ENCODE assay signal across 11 mouse cellular contexts in the genomic region with DNA sequence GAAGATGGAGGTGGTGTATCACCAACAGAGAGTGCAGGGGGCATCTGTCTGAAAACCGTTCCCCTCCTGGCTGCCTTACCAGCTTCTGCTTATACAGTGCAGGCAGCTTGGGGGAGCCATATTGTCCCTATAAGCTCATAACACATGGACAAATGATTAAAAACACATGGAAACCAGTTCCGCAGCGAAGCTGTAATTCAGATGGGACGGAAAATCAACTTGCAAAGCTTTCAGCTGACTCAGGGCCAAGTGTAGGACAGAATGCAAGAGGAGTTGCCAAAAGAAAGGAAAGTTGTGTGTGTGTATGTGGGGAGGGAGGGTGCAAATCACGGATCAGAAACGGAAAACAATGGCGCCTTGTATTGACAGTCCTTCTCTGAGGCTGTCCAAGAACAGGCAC. TPM values are rescaled to one million over a fixed set of nuclear protein-coding genes. Genes with fewer than 3 reads are reported as not detected.
A peak's percentile ranks its signal among the peaks of the same experiment; 100 is the strongest.
DNase-seq lines count a peak whose midpoint lies in the region; ATAC-seq and TF ChIP-seq lines count a peak whose summit lies in the region.
"Had no signal": no experiment of that assay in that cellular context is flagged by ENCODE, and none has a peak within 500 bp of the region (broad histone marks: within the 10 kb centered on the region; RNA-seq: fewer than 3 reads in every experiment).

No protein-coding gene starts in this region.

- no peak overlapping the region for H3K4me2 ChIP-seq in kidney, postnatal 0 days (ENCODE audit: low read length)
- peak overlapping the region; percentile 19; the same call in 1 of the 2 replicates for H3K4me2 ChIP-seq in embryonic facial prominence, embryonic 14.5 days (ENCODE audit: low read depth, low read length)

- no peaks in the 10 kb centered on the region for H3K36me3 ChIP-seq in kidney, postnatal 0 days (ENCODE audit: insufficient read depth, low read length)
- no peaks in the 10 kb centered on the region for H3K36me3 ChIP-seq in embryonic facial prominence, embryonic 14.5 days (ENCODE audit: control insufficient read depth, insufficient read depth, low read length)
- no peaks in the 10 kb centered on the region for H3K36me3 ChIP-seq in limb, embryonic 10.5 days

- ATAC-seq in kidney, postnatal 0 days (replicated peaks; ENCODE audit: low FRiP score, low read depth) = no peak
- ATAC-seq in embryonic facial prominence, embryonic 14.5 days (ENCODE audit: low read depth) = peak; percentile 87
- ATAC-seq: Patski had no signal

- TF ChIP-seq CTCF in kidney, postnatal 0 days (IDR thresholded peaks at IDR 0.05; ENCODE audit: low read depth) = no peak

- DNase-seq in kidney, postnatal 0 days (ENCODE audit: low spot score) = peak; percentile 82
- no peak for DNase-seq in kidney, adult 9 months
- peak; percentile 59 for DNase-seq in embryo, embryonic 10.5 days (ENCODE audit: low spot score)
- DNase-seq in embryonic facial prominence, embryonic 14.5 days (ENCODE audit: low spot score) = peak; percentile 97
- DNase-seq in limb, embryonic 10.5 days (ENCODE audit: low spot score) = peak; percentile 54
- no peak for DNase-seq in testis, postnatal 14 days (ENCODE audit: low spot score)
- no peak for DNase-seq in liver

- WGBS in kidney, postnatal 0 days = 66% methylated on average over 7 of the region's 7 CpGs
- 20% methylated on average over 7 of the region's 7 CpGs for WGBS in embryonic facial prominence, embryonic 14.5 days
- 51% methylated on average over 7 of the region's 7 CpGs for WGBS in limb, embryonic 10.5 days

- H3K4me3 ChIP-seq in kidney, postnatal 0 days (replicated peaks; ENCODE audit: low read depth, low read length) = no peak overlapping the region
- H3K4me3 ChIP-seq in embryonic facial prominence, embryonic 14.5 days (ENCODE audit: low read depth, low read length) = no peak overlapping the region
- H3K4me3 ChIP-seq in limb, embryonic 10.5 days = no peak overlapping the region

- H3K27me3 ChIP-seq in kidney, postnatal 0 days (ENCODE audit: insufficient read depth, low read length) = no peaks in the 10 kb centered on the region
- H3K27me3 ChIP-seq in embryonic facial prominence, embryonic 14.5 days (replicated peaks; ENCODE audit: control insufficient read depth, insufficient read depth, low read length) = no peaks in the 10 kb centered on the region
- H3K27me3 ChIP-seq in limb, embryonic 10.5 days (ENCODE audit: low read depth, poor library complexity, severe bottlenecking) = no peaks in the 10 kb centered on the region
- H3K27me3 ChIP-seq: Patski had no signal

- no peaks in the 10 kb centered on the region for H3K9me3 ChIP-seq in kidney, postnatal 0 days (replicated peaks; ENCODE audit: low read length)
- no peaks in the 10 kb centered on the region for H3K9me3 ChIP-seq in embryonic facial prominence, embryonic 14.5 days (ENCODE audit: control insufficient read depth, low read length)
- H3K9me3 ChIP-seq in limb, embryonic 10.5 days (replicated peaks) = no peaks in the 10 kb centered on the region

- H3K9ac ChIP-seq in kidney, postnatal 0 days (ENCODE audit: low read depth, low read length) = no peak overlapping the region
- H3K9ac ChIP-seq in embryonic facial prominence, embryonic 14.5 days (ENCODE audit: low read depth, low read length) = no peak overlapping the region
- H3K9ac ChIP-seq: liver, embryonic 14.5 days had no signal

- no peaks in the 10 kb centered on the region for H3K4me1 ChIP-seq in kidney, postnatal 0 days (replicated peaks; ENCODE audit: insufficient read depth, low read length)
- peaks cover 25% of the 10 kb centered on the region for H3K4me1 ChIP-seq in embryonic facial prominence, embryonic 14.5 days (ENCODE audit: control insufficient read depth, insufficient read depth, low read length)
- peaks cover 23% of the 10 kb centered on the region for H3K4me1 ChIP-seq in limb, embryonic 10.5 days

- no peak overlapping the region for H3K27ac ChIP-seq in kidney, postnatal 0 days
- peak overlapping the region; percentile 89 for H3K27ac ChIP-seq in embryonic facial prominence, embryonic 14.5 days (replicated peaks; ENCODE audit: low read depth, low read length)
- H3K27ac ChIP-seq in limb, embryonic 10.5 days = peak overlapping the region; percentile 78
- H3K27ac ChIP-seq: liver, embryonic 14.5 days had no signal

RNA-seq across cellular contexts. Expression of a gene that starts 6.1 kb away (rescaled TPM):
- not detected in 2 replicates for polyA plus RNA-seq in kidney, postnatal 0 days (2015; fragmentation: Nextera tagmentation; extraction: Ambion mirVana)
- polyA plus RNA-seq in embryonic facial prominence, embryonic 14.5 days (2014; fragmentation: Nextera tagmentation; extraction: Ambion mirVana) = 0.65 and 1.00 TPM in 2 replicates
- polyA plus RNA-seq in limb, embryonic 10.5 days (2016; fragmentation: Nextera tagmentation; extraction: Ambion mirVana) = 0.29 TPM in 1 of 2 replicates, not detected in the other
- polyA plus RNA-seq: gonadal fat pad, adult 2 months; liver, embryonic 14.5 days; Patski; testis, adult 2 months had no signal

RNA-seq across cellular contexts. Expression of a gene that starts 31.3 kb away (rescaled TPM):
- 8.5 and 9.9 TPM in 2 replicates for polyA plus RNA-seq in kidney, postnatal 0 days (2015; fragmentation: Nextera tagmentation; extraction: Ambion mirVana)
- 13.4 and 15.1 TPM in 2 replicates for polyA plus RNA-seq in embryonic facial prominence, embryonic 14.5 days (2014; fragmentation: Nextera tagmentation; extraction: Ambion mirVana)
- 8.6 and 10.4 TPM in 2 replicates for polyA plus RNA-seq in limb, embryonic 10.5 days (2016; fragmentation: Nextera tagmentation; extraction: Ambion mirVana)

Comparison
In these comparisons a context has a peak if more than half of its experiments do, and no peak if none do; other contexts are left out.
1. DNase-seq: peak in kidney, postnatal 0 days (single experiment), embryo, embryonic 10.5 days (single experiment), embryonic facial prominence, embryonic 14.5 days (single experiment) and limb, embryonic 10.5 days (single experiment); none in kidney, adult 9 months (single experiment), testis, postnatal 14 days (single experiment) and liver (single experiment).